Mouse (Mus musculus) lung, embryonic 15.5 days (tissue): ENCODE results near the gene 1700125H20Rik. TPM values are rescaled to one million over a fixed set of nuclear protein-coding genes. Genes with fewer than 3 reads are reported as not detected.
"Not testable (repeated sequence)": the region's sequence is repeated elsewhere in the genome, so short reads cannot be mapped to it uniquely, and the experiment has no call there.

Experiments used
- ATAC-seq: fragments of 200-750 bp; cut with Nextera tagmentation; 2 replicates; pipeline ENCODE4 v1.8.0; 2017; ENCODE audit warnings: moderate number of reproducible peaks, borderline replicate concordance; ENCODE audit not compliant: low FRiP score, low TSS enrichment; ENCODE audit errors: extremely low read depth
- H3K27ac ChIP-seq: fragments of 300-500 bp; sonication (generic); 2 replicates; pipeline ENCODE4 v1.5.1; 2015; ENCODE audit warnings: moderate library complexity, mild to moderate bottlenecking, inconsistent platforms
- H3K27me3 ChIP-seq: fragments of 300-500 bp; sonication (generic); 2 replicates; pipeline ENCODE4 v1.6.1; 2015; ENCODE audit warnings: inconsistent platforms
- H3K36me3 ChIP-seq: fragments of 300-500 bp; sonication (generic); 2 replicates; pipeline ENCODE4 v1.6.1; 2015; ENCODE audit warnings: inconsistent platforms
- H3K4me1 ChIP-seq: fragments of 300-500 bp; sonication (generic); 2 replicates; pipeline ENCODE4 v1.6.1; 2015; ENCODE audit warnings: inconsistent platforms
- H3K4me2 ChIP-seq: fragments of 300-500 bp; sonication (generic); 2 replicates; pipeline ENCODE4 v1.6.1; 2015; ENCODE audit warnings: inconsistent platforms, mild to moderate bottlenecking, moderate library complexity
- H3K4me3 ChIP-seq: fragments of 300-500 bp; sonication (generic); 2 replicates; pipeline ENCODE4 v1.5.1; 2015; ENCODE audit warnings: mild to moderate bottlenecking, inconsistent platforms
- H3K9ac ChIP-seq: fragments of 300-500 bp; sonication (generic); 2 replicates; pipeline ENCODE4 v1.6.1; 2015; ENCODE audit warnings: inconsistent platforms
- H3K9me3 ChIP-seq: fragments of 300-500 bp; sonication (generic); 2 replicates; pipeline ENCODE4 v1.6.1; 2016; ENCODE audit warnings: inconsistent platforms
- WGBS: fragments of 180-500 bp; shearing (Covaris S2); methylation state at CpG from one replicate; pipeline ENCODE4 v1.1.7; 2015; 5-methylcytosine and 5-hydroxymethylcytosine counted together
- polyA plus RNA-seq: library from polyadenylated mRNA; unstranded; fragments of >200 nt; fragmentation: Nextera tagmentation; extraction: Ambion mirVana; gene quantifications from 2 replicates; pipeline ENCODE4 v1.2.1, GENCODE M21; 2015

Gene 1700125H20Rik
- polyA plus RNA-seq, 1 experiment from 2014 or later, result 0.22 TPM

DNA sequence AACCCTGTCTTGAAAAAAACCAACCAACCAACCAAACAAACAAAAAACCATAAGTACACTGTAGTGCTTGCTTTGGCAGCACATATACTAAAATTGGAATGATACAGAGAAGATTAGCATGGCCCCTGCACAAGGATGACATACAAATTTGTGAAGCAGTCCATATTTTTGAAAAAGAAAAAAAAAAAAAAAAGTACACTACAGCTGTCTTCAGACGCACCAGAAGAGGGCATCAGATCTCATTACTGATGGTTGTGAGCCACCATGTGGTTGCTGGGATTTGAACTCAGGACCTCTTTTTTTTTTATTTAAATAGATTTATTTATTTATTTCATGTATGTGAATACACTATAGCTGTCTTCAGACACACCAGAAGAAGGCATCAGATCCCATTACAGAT lies 7.2 kb upstream of the 1700125H20Rik start:
- H3K4me1 ChIP-seq, H3K27me3 ChIP-seq, H3K36me3 ChIP-seq, ATAC-seq, H3K9me3 ChIP-seq, H3K4me3 ChIP-seq, H3K27ac ChIP-seq, H3K9ac ChIP-seq, H3K4me2 ChIP-seq: not testable (repeated sequence)
- 71% methylated on average over 1 of the region's 1 CpGs for WGBS

GRCm38 (mm10) chr11:85164371-85164770 lies 5.8 kb upstream of the 1700125H20Rik start:
- Histone ChIP-seq H3K27ac (no peak overlapping the region), H3K4me2 (no peak overlapping the region), H3K4me1 (no peaks in the 10 kb centered on the region), H3K36me3 (no peaks in the 10 kb centered on the region), H3K4me3 (no peak overlapping the region), H3K9me3 (no peaks in the 10 kb centered on the region), H3K9ac (no peak overlapping the region), H3K27me3 (no peaks in the 10 kb centered on the region)
- ATAC-seq, result no peak

- H3K4me3 ChIP-seq, result no peak overlapping the region
- no peaks in the 10 kb centered on the region for H3K9me3 ChIP-seq
- H3K27ac ChIP-seq, result no peak overlapping the region
- whole genome bisulfite sequencing, result 55% methylated on average over 1 of the region's 1 CpGs
- no peaks in the 10 kb centered on the region for H3K36me3 ChIP-seq
- ATAC-seq, result no peak
- H3K4me2 ChIP-seq, result no peak overlapping the region
- no peaks in the 10 kb centered on the region for H3K27me3 ChIP-seq
- no peaks in the 10 kb centered on the region; the same call in 1 of the 2 replicates for H3K4me1 ChIP-seq
- H3K9ac ChIP-seq, result no peak overlapping the region
These were observed 2.7 kb upstream of the 1700125H20Rik start for GRCm38 (mm10) chr11:85167503-85167902.

DNA sequence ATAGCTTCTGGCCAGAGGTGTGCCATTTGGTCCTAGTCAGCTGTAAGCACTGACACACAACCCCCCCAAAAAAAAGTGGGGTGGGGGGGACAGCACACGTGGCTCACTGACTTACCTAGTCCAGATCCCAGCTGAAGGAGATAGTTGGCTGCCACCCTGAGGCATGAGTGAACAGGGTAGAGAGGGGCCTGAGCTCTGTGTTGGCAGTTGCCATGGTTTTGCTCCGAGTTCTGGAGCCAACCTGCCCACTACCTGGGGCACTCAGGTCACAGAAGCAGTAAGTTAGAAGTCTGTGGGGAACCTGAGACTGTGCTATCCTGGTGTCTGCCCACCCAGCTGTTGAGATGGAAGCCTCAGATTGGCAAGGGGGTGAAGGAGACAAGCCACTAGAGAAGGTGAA lies 629 bp downstream of the 1700125H20Rik start:
- Histone ChIP-seq H3K27me3 (no peaks in the 10 kb centered on the region), H3K4me3 (no peak overlapping the region; the same call in 1 of the 2 replicates), H3K27ac (0 out of 2 replicates have a peak overlapping the region, but pooled peaks have one; percentile 29), H3K36me3 (no peaks in the 10 kb centered on the region), H3K4me1 (no peaks in the 10 kb centered on the region; the same call in 1 of the 2 replicates), H3K9ac (no peak overlapping the region), H3K9me3 (no peaks in the 10 kb centered on the region), H3K4me2 (peak overlapping the region; percentile 55; the same call in 1 of the 2 replicates)
- WGBS, result 33% methylated on average over 2 of the region's 2 CpGs
- no peak for ATAC-seq

DNA sequence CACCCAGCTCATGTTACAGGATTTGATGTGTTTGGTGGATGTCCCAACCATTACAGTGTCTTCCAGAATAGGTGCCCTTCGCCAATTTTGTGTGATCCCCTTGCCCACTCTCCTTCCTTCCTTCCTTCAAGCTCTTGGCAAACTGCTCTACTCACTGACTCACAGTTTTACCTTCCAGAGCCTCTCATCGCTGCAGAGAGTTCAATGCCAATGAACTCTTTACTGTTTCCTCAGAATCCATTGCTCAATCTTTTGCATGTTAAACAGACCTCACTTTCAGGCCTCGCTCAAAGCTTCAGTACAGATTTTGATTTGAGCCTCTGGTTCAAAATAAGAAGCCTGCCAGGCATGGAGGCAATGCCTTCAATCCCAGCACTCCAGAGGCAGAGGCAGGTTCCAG lies 5.7 kb downstream of the 1700125H20Rik start:
- no peak overlapping the region for H3K4me2 ChIP-seq
- no peaks in the 10 kb centered on the region; the same call in 1 of the 2 replicates for H3K4me1 ChIP-seq
- no peak for ATAC-seq
- no peaks in the 10 kb centered on the region for H3K9me3 ChIP-seq
- 76% methylated on average over 3 of the region's 3 CpGs for WGBS
- no peaks in the 10 kb centered on the region for H3K36me3 ChIP-seq
- H3K27ac ChIP-seq, result no peak overlapping the region
- no peaks in the 10 kb centered on the region for H3K27me3 ChIP-seq
- no peak overlapping the region for H3K9ac ChIP-seq
- H3K4me3 ChIP-seq, result no peak overlapping the region

GRCm38 (mm10) chr11:85177761-85178160 lies 7.6 kb downstream of the 1700125H20Rik start:
- no peaks in the 10 kb centered on the region for H3K4me1 ChIP-seq
- no peaks in the 10 kb centered on the region for H3K9me3 ChIP-seq
- H3K27ac ChIP-seq, result no peak overlapping the region
- no peak for ATAC-seq
- 76% methylated on average over 6 of the region's 6 CpGs for WGBS
- H3K4me3 ChIP-seq, result no peak overlapping the region
- no peaks in the 10 kb centered on the region for H3K36me3 ChIP-seq
- no peaks in the 10 kb centered on the region for H3K27me3 ChIP-seq
- no peak overlapping the region for H3K4me2 ChIP-seq
- H3K9ac ChIP-seq, result no peak overlapping the region

- no peak overlapping the region for H3K9ac ChIP-seq
- H3K4me2 ChIP-seq, result no peak overlapping the region
- H3K27me3 ChIP-seq, result no peaks in the 10 kb centered on the region
- no peak for ATAC-seq
- WGBS, result 78% methylated on average over 4 of the region's 4 CpGs
- peaks cover 4% of the 10 kb centered on the region; the same call in 1 of the 2 replicates for H3K4me1 ChIP-seq
- H3K4me3 ChIP-seq, result no peak overlapping the region
- no peaks in the 10 kb centered on the region for H3K9me3 ChIP-seq
- H3K36me3 ChIP-seq, result no peaks in the 10 kb centered on the region
- H3K27ac ChIP-seq, result no peak overlapping the region
These were observed 8.2 kb downstream of the 1700125H20Rik start for GRCm38 (mm10) chr11:85178413-85178812.

DNA sequence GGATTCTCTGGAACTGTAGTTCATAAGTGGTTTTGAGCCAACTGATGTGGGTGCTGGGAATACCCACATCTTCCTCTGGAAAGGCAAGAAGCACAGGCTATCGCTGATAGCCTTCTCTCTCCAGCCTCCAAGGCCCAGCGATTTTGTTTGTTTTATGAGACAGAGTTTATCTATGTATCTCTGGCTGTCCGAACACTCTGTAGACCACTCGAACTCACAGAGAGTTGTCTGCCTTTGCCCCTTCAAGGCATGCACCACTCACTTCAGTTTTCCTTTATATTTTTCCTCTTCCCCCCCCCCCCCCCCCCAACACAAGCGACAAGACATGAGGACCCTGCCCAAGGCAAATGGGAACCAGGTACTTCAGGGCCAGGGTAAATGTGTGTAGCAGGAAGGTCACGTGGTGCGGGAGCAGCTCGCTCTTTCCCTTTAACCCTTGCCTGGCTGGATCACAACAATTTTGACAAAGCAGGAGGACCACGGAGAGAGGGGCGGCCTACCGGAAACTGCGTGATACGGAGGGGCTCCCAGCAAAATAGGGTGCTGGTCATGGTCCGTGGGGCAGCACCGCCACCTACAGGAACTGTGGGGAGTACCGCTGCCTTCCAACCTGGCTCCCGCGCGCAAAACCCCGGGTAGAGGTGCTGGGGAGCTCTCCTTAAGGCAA lies 12.5 kb downstream of the 1700125H20Rik start:
- Histone ChIP-seq H3K4me3 (peak overlapping the region; percentile 46), H3K36me3 (no peaks in the 10 kb centered on the region), H3K27ac (peak overlapping the region; percentile 50), H3K9me3 (no peaks in the 10 kb centered on the region), H3K4me1 (peaks cover 4% of the 10 kb centered on the region; the same call in 1 of the 2 replicates), H3K9ac (peak overlapping the region; percentile 50), H3K4me2 (peak overlapping the region; percentile 82), H3K27me3 (no peaks in the 10 kb centered on the region)
- ATAC-seq, result peak; percentile 86
- WGBS, result 2% methylated on average over 19 of the region's 20 CpGs

- WGBS, result 16% methylated on average over 13 of the region's 13 CpGs
- ATAC-seq, result no peak
- Histone ChIP-seq H3K4me2 (peak overlapping the region; percentile 82), H3K36me3 (peaks cover 2% of the 10 kb centered on the region; the same call in 1 of the 2 replicates), H3K4me1 (peaks cover 4% of the 10 kb centered on the region; the same call in 1 of the 2 replicates), H3K9ac (peak overlapping the region; percentile 50), H3K9me3 (no peaks in the 10 kb centered on the region), H3K27ac (peak overlapping the region; percentile 50), H3K27me3 (no peaks in the 10 kb centered on the region), H3K4me3 (peak overlapping the region; percentile 46)
These were observed 13.1 kb downstream of the 1700125H20Rik start for GRCm38 (mm10) chr11:85183284-85183779.

GRCm38 (mm10) chr11:85184082-85184481 lies 13.9 kb downstream of the 1700125H20Rik start:
- Histone ChIP-seq H3K4me2 (no peak overlapping the region), H3K4me3 (no peak overlapping the region), H3K27ac (no peak overlapping the region), H3K9me3 (no peaks in the 10 kb centered on the region), H3K4me1 (peaks cover 4% of the 10 kb centered on the region; the same call in 1 of the 2 replicates), H3K9ac (no peak overlapping the region), H3K36me3 (peaks cover 10% of the 10 kb centered on the region; the same call in 1 of the 2 replicates), H3K27me3 (no peaks in the 10 kb centered on the region)
- 67% methylated on average over 5 of the region's 5 CpGs for WGBS
- ATAC-seq, result no peak

GRCm38 (mm10) chr11:85184839-85185238 lies 14.6 kb downstream of the 1700125H20Rik start:
- no peaks in the 10 kb centered on the region for H3K9me3 ChIP-seq
- H3K4me2 ChIP-seq, result no peak overlapping the region
- no peaks in the 10 kb centered on the region for H3K27me3 ChIP-seq
- ATAC-seq, result no peak
- 77% methylated on average over 6 of the region's 6 CpGs for WGBS
- H3K36me3 ChIP-seq, result peaks cover 16% of the 10 kb centered on the region
- H3K4me3 ChIP-seq, result no peak overlapping the region
- H3K9ac ChIP-seq, result no peak overlapping the region
- no peak overlapping the region for H3K27ac ChIP-seq
- peaks cover 4% of the 10 kb centered on the region; the same call in 1 of the 2 replicates for H3K4me1 ChIP-seq

- Histone ChIP-seq H3K4me2 (no peak overlapping the region), H3K4me3 (no peak overlapping the region), H3K27me3 (no peaks in the 10 kb centered on the region), H3K27ac (no peak overlapping the region), H3K36me3 (peaks cover 55% of the 10 kb centered on the region), H3K4me1 (no peaks in the 10 kb centered on the region), H3K9ac (no peak overlapping the region), H3K9me3 (no peaks in the 10 kb centered on the region)
- ATAC-seq, result no peak
- 93% methylated on average over 4 of the region's 4 CpGs for WGBS
These were observed 18.9 kb downstream of the 1700125H20Rik start for GRCm38 (mm10) chr11:85189110-85189509.
